ENCODE assay signal across 7 mouse cellular contexts in genomic region chr11:12810949-12811881, GRCm38 (mm10).
DNase-seq lines count a peak whose midpoint lies in the region; ATAC-seq and TF ChIP-seq lines count a peak whose summit lies in the region.

No protein-coding gene starts in this region.

- peaks cover 2% of the 10 kb centered on the region for H3K27me3 ChIP-seq in Patski

- ATAC-seq in Patski = peak; percentile 65

- in situ Hi-C loops in Patski (cut with MboI; ENCODE audit: low pct_unique_long_range_greater_than_20kb) = no loop called here

- CTCF ChIA-PET in Patski (lab: Charles Lee) = no interaction called here

- DNase-seq in Patski (ENCODE audit: low read depth, low spot score) = no peak
- DNase-seq in cerebellum, adult 8-10 months = peak; percentile 5
- DNase-seq in frontal cortex, adult 2 months (ENCODE audit: extremely low spot score in 1 of 2, low spot score in 1 of 2) = peak; percentile 83 to 92
- peak; percentile 53 for DNase-seq in hindlimb bud, embryonic 11.5 days (ENCODE audit: extremely low spot score, low read depth, low spot score)
- peak; percentile 83 to 87 for DNase-seq in left cerebral cortex, adult 18-20 months (ENCODE audit: low spot score in 2 of 2)
- peak; percentile 79 for DNase-seq in mesoderm, embryonic 11.5 days (ENCODE audit: low read depth, low spot score)
- DNase-seq in skeletal muscle tissue, adult 2 months (ENCODE audit: low read depth, low spot score) = peak; percentile 13

- peak; percentile 61 for TF ChIP-seq CTCF in Patski (IDR thresholded peaks at IDR 0.05)

- POLR2A ChIA-PET in Patski (lab: Charles Lee) = no interaction called here
